Mouse (Mus musculus): ENCODE measurements around the gene Ltbp4.

Gene Ltbp4

GRCm38 (mm10) chr7:27305091-27305730 is 32.3 kb downstream of the Ltbp4 start:
- ChIA-PET CTCF (interaction anchor here (0.6 to 8.1 kb wide), 11 partner anchors 19 to 114 kb away, joined by 3 to 100 read pairs (median 8); no protein-coding TSS in a partner anchor), POLR2A (interaction anchor here in 3 of 4 experiments (0.7 to 19.1 kb wide), 12 partner anchors 9 to 99 kb away, joined by 3 to 590 read pairs (median 5); partner anchors contain the start of gene Coq8b (in 1 of the 3))

GRCm38 (mm10) chr7:27302172-27302571 is 35.3 kb downstream of the Ltbp4 start:
- ChIA-PET POLR2A (interaction anchor here (0.5 to 19.1 kb wide), 43 partner anchors 9 to 206 kb away, joined by 3 to 590 read pairs (median 4); partner anchors contain the start of genes Shkbp1 (in 2 of the 4), BC024978 (in 1 of the 4), Gm20479 (in 1 of the 4) and Numbl (in 1 of the 4)), CTCF (interaction anchor here (0.5 to 8.1 kb wide), 136 partner anchors 8 to 387 kb away, joined by 3 to 75 read pairs (median 4); partner anchors contain the start of genes Itpkc (in 2 of the 4), Shkbp1 (in 2 of the 4), Blvrb (in 1 of the 4) and Coq8b (in 1 of the 4))

GRCm38 (mm10) chr7:27300801-27301200 is 36.7 kb downstream of the Ltbp4 start:
- ChIA-PET POLR2A (interaction anchor here in 3 of 4 experiments (0.5 to 19.1 kb wide), 10 partner anchors 9 to 102 kb away, joined by 3 to 590 read pairs (median 4); partner anchors contain the start of genes Gm20479 (in 1 of the 3) and Shkbp1 (in 1 of the 3)), CTCF (interaction anchor here in 3 of 4 experiments (0.6 to 6.1 kb wide), 12 partner anchors 10 to 388 kb away, joined by 3 to 75 read pairs (median 6); partner anchors contain the start of gene Zfp607b (in 1 of the 3))

GRCm38 (mm10) chr7:27300351-27300750 is 37.1 kb downstream of the Ltbp4 start:
- CTCF ChIA-PET, result interaction anchor here in 3 of 4 experiments (1.0 to 6.1 kb wide), 7 partner anchors 10 to 388 kb away, joined by 3 to 68 read pairs (median 5); partner anchors contain the start of gene Zfp607b (in 1 of the 3)
- POLR2A ChIA-PET, result interaction anchor here in 3 of 4 experiments (0.5 to 19.1 kb wide), 12 partner anchors 9 to 102 kb away, joined by 3 to 590 read pairs (median 5); partner anchors contain the start of genes Gm20479 (in 1 of the 3) and Shkbp1 (in 1 of the 3)

GRCm38 (mm10) chr7:27298816-27299215 is 38.7 kb downstream of the Ltbp4 start:
- POLR2A ChIA-PET, result interaction anchor here in 2 of 4 experiments (1.4 to 19.1 kb wide), 4 partner anchors 13 to 97 kb away, joined by 3 to 590 read pairs (median 6); no protein-coding TSS in a partner anchor
- CTCF ChIA-PET, result interaction anchor here in 2 of 4 experiments (0.6 to 4.4 kb wide), 2 partner anchors 13 to 1264 kb away, joined by 3 to 17 read pairs; no protein-coding TSS in a partner anchor

- CTCF ChIA-PET, result interaction anchor here (0.6 to 4.4 kb wide), 8 partner anchors 9 to 110 kb away, joined by 3 to 17 read pairs (median 4); no protein-coding TSS in a partner anchor
- POLR2A ChIA-PET, result interaction anchor here in 3 of 4 experiments (0.9 to 19.1 kb wide), 4 partner anchors 27 to 141 kb away, joined by 3 to 590 read pairs (median 4); no protein-coding TSS in a partner anchor
Measured at GRCm38 (mm10) chr7:27298033-27298610, 39.4 kb downstream of the Ltbp4 start.

- ChIA-PET POLR2A (interaction anchor here in 2 of 4 experiments (0.6 to 19.1 kb wide), 15 partner anchors 9 to 194 kb away, joined by 3 to 590 read pairs (median 3); partner anchors contain the start of gene Sertad1 (in 1 of the 2)), CTCF (interaction anchor here in 3 of 4 experiments (0.6 to 4.4 kb wide), 19 partner anchors 11 to 392 kb away, joined by 3 to 17 read pairs (median 4); partner anchors contain the start of gene Zfp607b (in 1 of the 3))
Measured at GRCm38 (mm10) chr7:27296518-27296917, 41.0 kb downstream of the Ltbp4 start.

GRCm38 (mm10) chr7:27295956-27296355 is 41.5 kb downstream of the Ltbp4 start:
- CTCF ChIA-PET, result interaction anchor here in 3 of 4 experiments (0.5 to 4.4 kb wide), 20 partner anchors 10 to 230 kb away, joined by 3 to 17 read pairs (median 4); no protein-coding TSS in a partner anchor
- POLR2A ChIA-PET, result interaction anchor here in 2 of 4 experiments (0.6 to 19.1 kb wide), 14 partner anchors 10 to 195 kb away, joined by 3 to 590 read pairs (median 4); partner anchors contain the start of gene Sertad1 (in 1 of the 2)

GRCm38 (mm10) chr7:27291795-27292466 is 45.6 kb downstream of the Ltbp4 start:
- CTCF ChIA-PET, result interaction anchor here in 3 of 4 experiments (0.6 to 1.9 kb wide), 7 partner anchors 10 to 153 kb away, joined by 3 to 10 read pairs (median 3); no protein-coding TSS in a partner anchor
- POLR2A ChIA-PET, result interaction anchor here in 2 of 4 experiments (0.6 to 1.2 kb wide), 5 partner anchors 10 to 60 kb away, joined by 3 to 4 read pairs (median 3); no protein-coding TSS in a partner anchor

- CTCF ChIA-PET, result interaction anchor here in 2 of 4 experiments (0.6 to 1.9 kb wide), 5 partner anchors 9 to 1504 kb away, joined by 5 to 11 read pairs (median 10); partner anchors contain the start of gene Coq8b (in 1 of the 2)
Measured at GRCm38 (mm10) chr7:27290555-27290954, 46.9 kb downstream of the Ltbp4 start.

GRCm38 (mm10) chr7:27288732-27289131 is 48.8 kb downstream of the Ltbp4 start:
- POLR2A ChIA-PET, result interaction anchor here in 1 of 4 experiments (1.5 kb wide), 1 partner anchor 145 kb away, joined by 3 read pairs; no protein-coding TSS in a partner anchor

More at GRCm38 (mm10) chr7:27290555-27290954, 46.9 kb downstream of the Ltbp4 start:
- POLR2A ChIA-PET, result interaction anchor here in 1 of 4 experiments (0.9 to 1.5 kb wide), 2 partner anchors 20 to 40 kb away, joined by 3 read pairs; no protein-coding TSS in a partner anchor

GRCm38 (mm10) chr7:27285698-27286066 is 51.8 kb downstream of the Ltbp4 start:
- CTCF ChIA-PET, result interaction anchor here (0.5 to 5.0 kb wide), 126 partner anchors 8 to 547 kb away, joined by 3 to 85 read pairs (median 5); partner anchors contain the start of genes Coq8b (in 2 of the 4), Rab4b (in 2 of the 4), Snrpa (in 2 of the 4) and BC024978 (in 1 of the 4)
- POLR2A ChIA-PET, result interaction anchor here (0.6 to 5.4 kb wide), 113 partner anchors 8 to 1293 kb away, joined by 3 to 56 read pairs (median 5); partner anchors contain the start of genes BC024978 (in 4 of the 4), Snrpa (in 4 of the 4), Coq8b (in 3 of the 4) and Numbl (in 3 of the 4)

More at GRCm38 (mm10) chr7:27288732-27289131, 48.8 kb downstream of the Ltbp4 start:
- CTCF ChIA-PET, result interaction anchor here in 2 of 4 experiments (0.7 to 1.2 kb wide), 2 partner anchors 120 to 397 kb away, joined by 3 read pairs; no protein-coding TSS in a partner anchor

GRCm38 (mm10) chr7:27284865-27285697 is 52.4 kb downstream of the Ltbp4 start:
- ChIA-PET CTCF (interaction anchor here (0.5 to 5.0 kb wide), 150 partner anchors 8 to 546 kb away, joined by 3 to 85 read pairs (median 4); partner anchors contain the start of genes Coq8b (in 4 of the 4), Shkbp1 (in 3 of the 4), Rab4b (in 2 of the 4) and Snrpa (in 2 of the 4)), POLR2A (interaction anchor here (0.6 to 5.4 kb wide), 147 partner anchors 8 to 1530 kb away, joined by 3 to 56 read pairs (median 5); partner anchors contain the start of genes BC024978 (in 4 of the 4), Numbl (in 4 of the 4), Snrpa (in 4 of the 4) and Coq8b (in 3 of the 4))

GRCm38 (mm10) chr7:27282225-27282624 is 55.3 kb downstream of the Ltbp4 start:
- CTCF ChIA-PET, result interaction anchor here (0.6 to 2.2 kb wide), 18 partner anchors 9 to 515 kb away, joined by 3 to 10 read pairs (median 4); partner anchors contain the start of genes Coq8b (in 1 of the 4) and Numbl (in 1 of the 4)
- POLR2A ChIA-PET, result interaction anchor here (0.7 to 5.4 kb wide), 32 partner anchors 9 to 242 kb away, joined by 3 to 56 read pairs (median 4); partner anchors contain the start of genes Numbl (in 3 of the 4), BC024978 (in 2 of the 4), Snrpa (in 2 of the 4) and Coq8b (in 1 of the 4)

- POLR2A ChIA-PET, result interaction anchor here (0.7 to 5.4 kb wide), 32 partner anchors 8 to 243 kb away, joined by 3 to 56 read pairs (median 4); partner anchors contain the start of genes Numbl (in 3 of the 4), BC024978 (in 2 of the 4), Snrpa (in 2 of the 4) and Coq8b (in 1 of the 4)
- CTCF ChIA-PET, result interaction anchor here (0.6 to 2.2 kb wide), 15 partner anchors 9 to 515 kb away, joined by 3 to 10 read pairs (median 4); partner anchors contain the start of genes Coq8b (in 1 of the 4) and Numbl (in 1 of the 4)
Measured at GRCm38 (mm10) chr7:27281717-27282116, 55.8 kb downstream of the Ltbp4 start.

Measured in embryonic stem cell, embryonic (primary cell).